Mouse (Mus musculus) frontal cortex, postnatal 14 days (tissue): ENCODE measurements around the gene Gm14692.
"Not testable (repeated sequence)": the region's sequence is repeated elsewhere in the genome, so short reads cannot be mapped to it uniquely, and the experiment has no call there.

ENCODE experiments used
- DNase-seq, 2 experiments: peaks; one replicate each; pipeline ENCODE4 v3.0.0; 2022; ENCODE audit warnings: low spot score in 2 of 2

Gene Gm14692

GRCm38 (mm10) chrX:67695398-67695797 is at the start of gene Gm14692:
Gene Gm14692 (plus strand): TSS chrX:67695698.
- not testable (repeated sequence) for DNase-seq

GRCm38 (mm10) chrX:67693462-67693861 is 2.0 kb upstream of the Gm14692 start, which contains the start of gene Gm1140:
Gene Gm1140 (minus strand): TSS chrX:67693562.
- not testable (repeated sequence) for DNase-seq
